Mouse (Mus musculus): ENCODE results near the gene Nr1h3. TPM values are rescaled to one million over a fixed set of nuclear protein-coding genes. Genes with fewer than 3 reads are reported as not detected.
"Not testable (repeated sequence)": the region's sequence is repeated elsewhere in the genome, so short reads cannot be mapped to it uniquely, and the experiment has no call there.

Gene Nr1h3
- 97.4 and 102 TPM in 2 replicates for polyA plus RNA-seq (2012; rRNA removed)

DNA sequence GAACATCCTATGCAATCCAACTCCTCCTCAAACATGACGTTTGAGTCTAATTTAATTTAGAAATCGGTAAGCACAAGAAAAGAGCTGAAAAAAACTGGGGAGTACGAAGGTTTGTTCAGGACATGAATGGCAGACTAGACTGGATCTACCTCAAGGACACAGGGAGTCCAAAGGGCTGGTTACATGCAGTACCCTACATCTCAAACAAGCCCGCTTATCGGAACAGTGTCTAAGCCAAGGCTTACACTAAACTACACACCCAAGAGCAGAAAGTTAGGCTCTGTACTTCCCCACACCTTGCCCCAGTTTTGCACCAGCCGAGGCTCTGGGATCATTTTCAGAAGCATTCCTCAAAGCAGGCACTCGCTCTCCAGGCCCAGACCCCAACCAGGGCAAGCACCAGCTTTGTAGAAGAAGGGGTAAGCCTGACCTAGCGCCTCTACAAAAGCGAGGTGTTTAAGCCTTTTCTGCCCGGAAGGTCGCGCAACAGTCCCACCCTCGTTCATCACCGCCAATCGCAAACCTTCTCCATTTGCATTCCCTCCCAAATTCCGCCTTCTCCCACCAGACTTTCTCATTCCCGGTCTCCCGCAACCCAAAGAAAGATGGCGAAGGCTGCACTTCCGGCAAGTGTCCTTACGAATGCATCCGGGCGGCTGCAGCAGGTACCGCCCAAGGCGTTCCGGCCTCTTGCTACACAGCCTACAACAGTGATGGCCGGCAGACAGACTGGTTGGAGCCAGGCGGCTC is at the start of gene Nr1h3, which contains the start of gene Acp2:
Nr1h3 (minus strand) TSS at position 613 of the 750 bp plus-strand sequence.
Acp2 (plus strand) TSS at position 664 of the 750 bp plus-strand sequence.
- WGBS: 3% methylated on average over 28 of the region's 28 CpGs
- TF ChIP-seq CTCF (IDR thresholded peaks at IDR 0.05; ENCODE audit: insufficient read depth, low read length): no peak
- TF ChIP-seq POLR2A (IDR thresholded peaks at IDR 0.05; ENCODE audit: borderline replicate concordance, extremely low read depth, low read depth, low read length): peak; percentile 61; the same call in 1 of the 2 replicates
- Histone ChIP-seq H3K4me1 (ENCODE audit: control insufficient read depth, insufficient read depth, low read length) (peaks cover 3% of the 10 kb centered on the region), H3K4me3 (replicated peaks; ENCODE audit: extremely low read depth, low read depth, low read length) (peak within 1 kb of the TSS; percentile 97)
- peak; percentile 94 for DNase-seq

DNA sequence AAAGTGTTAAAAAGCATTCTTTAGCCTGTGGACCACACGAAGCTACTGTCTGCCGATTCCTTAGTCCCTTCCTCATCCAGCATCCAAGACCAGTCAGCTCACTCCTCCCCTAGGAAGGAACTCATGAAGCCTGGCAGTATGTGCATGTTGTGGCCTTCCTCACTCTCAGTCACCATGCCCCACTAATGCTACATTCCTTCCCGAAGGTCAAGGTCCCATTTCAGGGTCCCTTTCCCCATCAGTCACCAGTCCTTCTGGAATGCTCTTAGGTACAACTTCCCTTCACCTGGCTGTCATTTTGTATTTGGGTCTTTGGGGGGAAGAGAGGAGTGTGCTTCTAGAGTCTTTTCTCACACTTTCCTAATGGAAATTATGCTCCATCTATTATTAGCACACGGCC is 49.4 kb upstream of the Nr1h3 start:
- WGBS: 57% methylated on average over 4 of the region's 4 CpGs
- no peaks in the 10 kb centered on the region for H3K4me1 ChIP-seq (ENCODE audit: control insufficient read depth, insufficient read depth, low read length)
- no peak overlapping the region for H3K4me3 ChIP-seq (replicated peaks; ENCODE audit: extremely low read depth, low read depth, low read length)
- DNase-seq: no peak
- no peak for TF ChIP-seq CTCF (IDR thresholded peaks at IDR 0.05; ENCODE audit: insufficient read depth, low read length)
- no peak for TF ChIP-seq POLR2A (IDR thresholded peaks at IDR 0.05; ENCODE audit: borderline replicate concordance, extremely low read depth, low read depth, low read length)

DNA sequence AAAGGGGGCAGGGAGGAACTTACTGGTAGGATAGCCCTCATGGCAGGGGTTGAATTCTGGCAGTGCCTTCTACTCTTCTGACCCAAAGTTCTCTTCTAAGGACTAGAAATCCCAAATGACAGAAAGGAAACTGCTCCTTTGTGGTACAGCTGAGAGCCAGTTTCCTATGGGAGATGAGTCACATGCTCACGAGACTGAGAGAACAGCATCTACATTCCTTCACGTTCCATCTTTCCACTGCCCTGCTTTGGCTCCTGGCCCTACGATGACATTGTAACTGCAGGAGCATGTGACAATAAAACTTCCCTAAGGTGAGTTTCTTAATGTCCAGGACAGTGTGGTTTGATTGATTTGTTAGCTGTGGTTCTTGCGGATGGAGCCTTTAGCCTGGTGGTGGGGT is 45.7 kb upstream of the Nr1h3 start:
- no peak overlapping the region for H3K4me3 ChIP-seq (replicated peaks; ENCODE audit: extremely low read depth, low read depth, low read length)
- DNase-seq: no peak
- WGBS: 76% methylated on average over 4 of the region's 4 CpGs
- TF ChIP-seq CTCF (IDR thresholded peaks at IDR 0.05; ENCODE audit: insufficient read depth, low read length) (no peak), POLR2A (IDR thresholded peaks at IDR 0.05; ENCODE audit: borderline replicate concordance, extremely low read depth, low read depth, low read length) (no peak)
- no peaks in the 10 kb centered on the region for H3K4me1 ChIP-seq (ENCODE audit: control insufficient read depth, insufficient read depth, low read length)

DNA sequence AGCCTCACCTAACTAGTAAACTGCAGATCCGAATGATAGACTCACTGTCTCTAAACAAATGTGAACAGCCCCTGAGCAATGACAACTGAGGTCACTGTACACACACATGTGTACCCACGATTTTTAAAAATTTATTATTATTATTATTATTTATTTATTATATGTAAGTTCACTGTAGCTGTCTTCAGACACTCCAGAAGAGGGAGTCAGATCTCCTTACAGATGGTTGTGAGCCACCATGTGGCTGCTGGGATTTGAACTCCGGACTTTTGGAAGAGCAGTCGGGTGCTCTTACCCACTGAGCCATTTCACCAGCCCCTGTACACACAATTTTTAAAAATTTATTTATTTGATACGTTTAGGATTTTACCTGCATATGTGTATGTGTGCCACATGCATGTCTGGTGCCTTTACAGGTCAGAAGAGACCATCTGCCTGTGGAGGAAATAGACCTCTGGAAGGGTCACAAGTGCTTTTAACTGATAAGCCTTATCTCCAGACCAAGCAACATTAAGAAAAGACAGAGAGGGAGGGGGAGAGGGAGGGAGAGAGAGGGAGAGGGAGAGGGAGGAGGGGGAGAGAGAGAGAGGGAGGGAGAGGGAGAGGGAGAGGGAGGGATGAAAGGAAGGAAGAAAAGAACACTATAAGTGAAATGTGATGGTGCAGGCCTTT is 42.1 kb upstream of the Nr1h3 start:
- DNase-seq: no peak
- Histone ChIP-seq H3K4me1 (ENCODE audit: control insufficient read depth, insufficient read depth, low read length) (no peaks in the 10 kb centered on the region), H3K4me3 (replicated peaks; ENCODE audit: extremely low read depth, low read depth, low read length) (no peak overlapping the region)
- 70% methylated on average over 5 of the region's 5 CpGs for WGBS
- TF ChIP-seq CTCF (IDR thresholded peaks at IDR 0.05; ENCODE audit: insufficient read depth, low read length): no peak
- TF ChIP-seq POLR2A (IDR thresholded peaks at IDR 0.05; ENCODE audit: borderline replicate concordance, extremely low read depth, low read depth, low read length): no peak

DNA sequence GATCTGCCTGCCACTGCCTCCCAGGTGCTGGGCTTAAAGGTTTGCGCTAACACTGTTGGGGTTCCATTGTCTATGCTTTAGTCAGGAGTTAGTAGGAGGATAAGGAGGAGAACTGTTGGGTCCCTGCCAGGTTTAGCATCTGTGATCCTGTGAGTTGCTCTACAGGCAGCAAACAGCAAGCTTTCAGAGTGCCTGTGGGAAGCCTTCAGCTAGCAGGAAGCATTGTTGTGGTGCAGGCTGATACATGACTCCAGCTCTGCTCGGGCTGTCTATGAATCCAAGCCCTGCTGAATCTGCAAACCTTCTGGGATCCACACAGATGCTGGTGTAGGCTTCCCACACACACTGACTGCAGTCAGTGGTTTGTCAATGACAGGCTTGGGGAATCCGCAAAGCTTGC is 40.8 kb upstream of the Nr1h3 start:
- H3K4me1 ChIP-seq (ENCODE audit: control insufficient read depth, insufficient read depth, low read length): no peaks in the 10 kb centered on the region
- 67% methylated on average over 3 of the region's 3 CpGs for WGBS
- DNase-seq: no peak
- no peak for TF ChIP-seq CTCF (IDR thresholded peaks at IDR 0.05; ENCODE audit: insufficient read depth, low read length)
- no peak for TF ChIP-seq POLR2A (IDR thresholded peaks at IDR 0.05; ENCODE audit: borderline replicate concordance, extremely low read depth, low read depth, low read length)
- H3K4me3 ChIP-seq (replicated peaks; ENCODE audit: extremely low read depth, low read depth, low read length): no peak overlapping the region

DNA sequence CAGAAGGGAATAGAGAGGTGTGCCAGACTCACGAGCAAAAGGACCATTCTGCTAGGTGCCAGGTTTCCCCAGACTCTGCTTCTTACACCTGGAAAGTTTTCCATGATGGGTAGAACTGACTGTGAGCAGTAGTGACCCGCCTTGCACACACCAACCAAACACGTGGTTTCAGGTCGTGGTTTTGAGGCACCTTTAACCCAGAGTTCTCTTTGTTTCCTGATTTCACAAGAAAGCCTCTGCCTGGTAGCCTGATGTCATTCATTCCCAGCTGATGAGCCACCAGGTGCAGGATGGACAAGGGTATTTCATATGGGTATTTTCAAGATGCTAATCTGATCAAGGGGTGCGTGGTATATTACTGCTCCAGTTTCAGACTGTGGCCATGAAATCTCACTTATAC is 39.9 kb upstream of the Nr1h3 start:
- no peaks in the 10 kb centered on the region; the same call in 1 of the 2 replicates for H3K4me1 ChIP-seq (ENCODE audit: control insufficient read depth, insufficient read depth, low read length)
- TF ChIP-seq POLR2A (IDR thresholded peaks at IDR 0.05; ENCODE audit: borderline replicate concordance, extremely low read depth, low read depth, low read length) (no peak), CTCF (IDR thresholded peaks at IDR 0.05; ENCODE audit: insufficient read depth, low read length) (no peak)
- H3K4me3 ChIP-seq (replicated peaks; ENCODE audit: extremely low read depth, low read depth, low read length): no peak overlapping the region
- no peak for DNase-seq
- 55% methylated on average over 5 of the region's 5 CpGs for WGBS

DNA sequence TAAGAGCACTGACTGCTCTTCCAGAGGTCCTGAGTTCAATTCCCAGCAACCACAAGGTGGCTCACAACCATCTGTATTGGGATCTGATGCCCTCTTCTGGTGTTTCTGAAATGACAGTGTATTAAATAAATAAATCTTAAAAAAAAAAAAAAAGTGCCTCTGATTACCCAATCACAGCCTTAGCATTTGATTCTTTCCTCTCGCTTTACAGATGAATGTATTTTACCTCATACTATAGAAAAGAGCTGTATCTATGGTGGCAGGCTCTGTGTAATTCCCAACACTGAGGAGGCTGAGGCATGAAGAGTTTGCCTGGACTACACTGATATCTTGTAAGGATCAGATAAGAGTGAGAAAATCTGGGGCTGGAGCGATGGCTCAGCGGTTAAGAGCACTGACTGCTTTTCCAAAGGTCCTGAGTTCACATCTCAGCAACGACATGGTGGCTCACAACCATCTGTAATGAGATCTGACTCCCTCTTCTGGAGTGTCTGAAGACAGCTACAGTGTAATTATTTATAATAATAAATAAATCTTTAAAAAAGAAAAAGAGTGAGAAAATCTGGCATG is 35.0 kb upstream of the Nr1h3 start:
- DNase-seq: peak; percentile 15
- H3K4me3 ChIP-seq (replicated peaks; ENCODE audit: extremely low read depth, low read depth, low read length): peak overlapping the region; percentile 17
- 14% methylated on average over 4 of the region's 4 CpGs for WGBS
- not testable (repeated sequence) for H3K4me1 ChIP-seq (ENCODE audit: control insufficient read depth, insufficient read depth, low read length)

DNA sequence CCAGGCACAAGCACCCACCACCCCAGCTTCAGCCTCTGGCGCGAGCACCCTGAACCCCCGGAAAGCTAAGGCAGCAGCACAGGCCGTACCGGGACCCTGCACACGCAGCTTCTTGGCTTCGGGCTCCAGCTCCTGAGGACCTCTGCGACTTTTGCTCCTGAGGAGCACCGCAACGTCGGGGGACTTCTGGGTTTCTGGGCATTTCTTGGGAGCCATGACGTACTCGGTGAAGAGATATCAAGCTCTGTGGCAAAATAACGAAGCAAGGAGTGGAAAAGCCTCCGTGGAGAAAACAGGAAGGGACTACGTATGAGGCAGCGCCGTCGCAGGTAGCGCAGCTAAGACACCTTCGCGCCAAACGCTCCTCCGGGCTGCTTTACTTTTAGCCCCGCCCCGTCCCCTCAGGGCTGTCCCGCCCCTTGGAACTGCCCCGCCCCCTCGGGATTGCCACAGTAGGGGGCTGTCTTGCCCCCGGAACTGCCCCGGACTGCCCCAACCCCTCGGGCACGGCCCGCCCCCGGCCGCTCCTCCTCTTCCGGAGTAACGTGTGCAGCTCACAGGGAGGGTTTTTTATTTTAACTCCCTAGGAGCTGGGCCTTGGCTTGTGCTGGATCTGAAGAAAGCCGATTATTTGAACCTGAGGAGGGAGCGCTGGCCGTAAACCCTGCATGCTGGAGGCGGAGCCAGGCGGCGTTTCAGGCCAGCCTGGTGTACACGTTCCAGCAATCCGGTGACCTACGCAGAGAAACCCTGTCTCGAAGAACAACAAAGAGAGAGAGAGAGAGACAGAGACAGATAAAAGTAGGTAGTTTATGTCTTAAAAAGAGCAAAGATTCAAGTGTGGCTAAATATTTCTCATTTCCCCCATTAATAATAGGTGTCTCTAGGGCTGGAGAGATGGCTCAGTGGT is 34.2 kb upstream of the Nr1h3 start, which contains the start of gene Ddb2:
Ddb2 (minus strand) TSS at position 382 of the 910 bp plus-strand sequence.
- TF ChIP-seq POLR2A (IDR thresholded peaks at IDR 0.05; ENCODE audit: borderline replicate concordance, extremely low read depth, low read depth, low read length): peak; percentile 81; the same call in 1 of the 2 replicates
- no peak for TF ChIP-seq CTCF (IDR thresholded peaks at IDR 0.05; ENCODE audit: insufficient read depth, low read length)
- under 1% methylated on average over 47 of the region's 48 CpGs for WGBS
- Histone ChIP-seq H3K4me3 (replicated peaks; ENCODE audit: extremely low read depth, low read depth, low read length) (peak within 1 kb of the TSS; percentile 86), H3K4me1 (ENCODE audit: control insufficient read depth, insufficient read depth, low read length) (no peaks in the 10 kb centered on the region; the same call in 1 of the 2 replicates)
- peak; percentile 84 for DNase-seq

DNA sequence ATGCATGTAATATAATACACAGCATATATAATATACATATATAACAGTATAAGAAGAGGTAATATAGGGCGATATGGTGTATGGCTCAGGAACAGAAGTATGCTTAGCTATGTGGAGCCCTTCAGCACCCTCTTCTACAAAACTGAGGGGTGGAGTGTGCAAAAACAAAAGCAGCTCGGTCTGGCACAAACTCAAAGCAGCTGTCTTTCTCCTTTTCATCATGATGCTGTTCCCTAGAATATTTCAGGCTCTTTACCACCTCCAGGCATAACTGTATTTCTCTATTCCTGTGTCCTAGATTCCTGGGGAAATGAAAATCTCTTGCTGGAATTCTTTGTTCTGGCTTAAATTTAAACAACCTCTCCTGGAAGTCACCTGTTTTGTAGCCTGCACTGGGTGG is 27.1 kb upstream of the Nr1h3 start:
- no peaks in the 10 kb centered on the region for H3K4me1 ChIP-seq (ENCODE audit: control insufficient read depth, insufficient read depth, low read length)
- no peak for TF ChIP-seq CTCF (IDR thresholded peaks at IDR 0.05; ENCODE audit: insufficient read depth, low read length)
- TF ChIP-seq POLR2A (IDR thresholded peaks at IDR 0.05; ENCODE audit: borderline replicate concordance, extremely low read depth, low read depth, low read length): no peak
- no peak overlapping the region for H3K4me3 ChIP-seq (replicated peaks; ENCODE audit: extremely low read depth, low read depth, low read length)
- 76% methylated on average over 2 of the region's 2 CpGs for WGBS
- no peak for DNase-seq

Measured in lung, adult 2 months (tissue).